Mouse (Mus musculus) embryonic facial prominence, embryonic 13.5 days (tissue): ENCODE measurements at regions not wholly inside any gene's neighbourhood (a gene's known extent, or its start where the extent isn't known, plus 50 kb on each side); places are given as distances from the start of the nearest gene placed in this dataset.

Experiments used
- ATAC-seq: fragments of 200-750 bp; cut with Nextera tagmentation; 2 replicates; pipeline ENCODE4 v1.8.0; 2017; ENCODE audit warnings: low read depth; ENCODE audit not compliant: insufficient number of reproducible peaks, insufficient read depth, low FRiP score, low TSS enrichment
- H3K27ac ChIP-seq: fragments of 300-500 bp; sonication (generic); 2 replicates; pipeline ENCODE4 v1.5.1; 2015; ENCODE audit warnings: moderate library complexity, mild to moderate bottlenecking, inconsistent platforms
- H3K27me3 ChIP-seq: fragments of 300-500 bp; sonication (generic); 2 replicates; pipeline ENCODE4 v1.6.1; 2015; ENCODE audit warnings: mild to moderate bottlenecking, inconsistent platforms
- H3K36me3 ChIP-seq: fragments of 300-500 bp; sonication (generic); 2 replicates; pipeline ENCODE4 v1.6.1; 2015; ENCODE audit warnings: mild to moderate bottlenecking, inconsistent platforms
- H3K4me1 ChIP-seq: fragments of 300-500 bp; sonication (generic); 2 replicates; pipeline ENCODE4 v1.6.1; 2015; ENCODE audit warnings: inconsistent platforms
- H3K4me2 ChIP-seq: fragments of 300-500 bp; sonication (generic); 2 replicates; pipeline ENCODE4 v1.6.1; 2015; ENCODE audit warnings: moderate library complexity, mild to moderate bottlenecking, inconsistent platforms
- H3K4me3 ChIP-seq: fragments of 300-500 bp; sonication (generic); 2 replicates; pipeline ENCODE4 v1.5.1; 2015; ENCODE audit warnings: mild to moderate bottlenecking, inconsistent platforms
- H3K9ac ChIP-seq: fragments of 300-500 bp; sonication (generic); 2 replicates; pipeline ENCODE4 v1.6.1; 2015; ENCODE audit warnings: mild to moderate bottlenecking, inconsistent platforms
- H3K9me3 ChIP-seq: fragments of 300-500 bp; sonication (generic); 2 replicates; pipeline ENCODE4 v1.6.1; 2016; ENCODE audit warnings: inconsistent platforms
- WGBS: fragments of 180-500 bp; shearing (Covaris S2); methylation state at CpG from one replicate; pipeline ENCODE4 v1.1.7; 2015; ENCODE audit warnings: mixed read lengths; 5-methylcytosine and 5-hydroxymethylcytosine counted together

- Histone ChIP-seq H3K4me3 (no peak overlapping the region), H3K27ac (no peak overlapping the region), H3K27me3 (no peaks in the 10 kb centered on the region), H3K4me1 (no peaks in the 10 kb centered on the region), H3K36me3 (no peaks in the 10 kb centered on the region), H3K9ac (no peak overlapping the region), H3K4me2 (no peak overlapping the region), H3K9me3 (no peaks in the 10 kb centered on the region)
- ATAC-seq, result no peak
- 47% methylated on average over 3 of the region's 3 CpGs for WGBS
Observed at GRCm38 (mm10) chr3:47668824-47669223, 1220.8 kb upstream of the Pabpc4l start.

DNA sequence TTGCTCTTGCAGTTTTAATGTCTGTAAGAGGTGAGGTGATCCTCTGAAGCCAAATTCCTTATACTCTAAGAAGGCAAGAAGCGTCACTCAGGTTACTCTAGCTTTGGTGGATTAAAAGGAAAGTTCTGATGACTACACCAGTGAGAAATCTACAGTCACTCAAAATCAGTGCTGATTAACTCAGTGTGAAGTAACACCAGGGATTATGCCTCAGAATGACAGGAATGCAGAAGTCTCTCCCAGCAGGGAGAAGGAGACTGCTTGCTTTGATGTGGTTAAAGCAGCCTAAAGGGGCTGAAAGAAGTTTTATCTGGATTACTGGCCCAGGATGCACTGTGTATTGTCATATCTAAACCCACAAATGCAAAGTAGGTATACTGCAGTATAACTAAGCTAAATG is 1214.5 kb upstream of the Pabpc4l start:
- Histone ChIP-seq H3K4me2 (no peak overlapping the region), H3K27ac (no peak overlapping the region), H3K9ac (no peak overlapping the region), H3K4me3 (no peak overlapping the region), H3K4me1 (no peaks in the 10 kb centered on the region), H3K27me3 (no peaks in the 10 kb centered on the region), H3K9me3 (no peaks in the 10 kb centered on the region), H3K36me3 (no peaks in the 10 kb centered on the region)
- WGBS, result 18% methylated on average over 1 of the region's 1 CpGs
- 0 out of 2 replicates have a peak, but pooled peaks have one; percentile 20 for ATAC-seq

- Histone ChIP-seq H3K4me3 (no peak overlapping the region), H3K27ac (no peak overlapping the region), H3K27me3 (no peaks in the 10 kb centered on the region), H3K9me3 (no peaks in the 10 kb centered on the region), H3K4me2 (no peak overlapping the region), H3K36me3 (no peaks in the 10 kb centered on the region), H3K9ac (no peak overlapping the region), H3K4me1 (no peaks in the 10 kb centered on the region)
- 77% methylated on average over 1 of the region's 1 CpGs for WGBS
- no peak for ATAC-seq
Observed at GRCm38 (mm10) chr3:47660531-47660930, 1212.5 kb upstream of the Pabpc4l start.
